Mouse (Mus musculus): Measurements from ENCODE around the gene Mier2. TPM values are rescaled to one million over a fixed set of nuclear protein-coding genes. Genes with fewer than 3 reads are reported as not detected.

Gene Mier2
- polyA plus RNA-seq, 1 experiment = 26.6 TPM

DNA sequence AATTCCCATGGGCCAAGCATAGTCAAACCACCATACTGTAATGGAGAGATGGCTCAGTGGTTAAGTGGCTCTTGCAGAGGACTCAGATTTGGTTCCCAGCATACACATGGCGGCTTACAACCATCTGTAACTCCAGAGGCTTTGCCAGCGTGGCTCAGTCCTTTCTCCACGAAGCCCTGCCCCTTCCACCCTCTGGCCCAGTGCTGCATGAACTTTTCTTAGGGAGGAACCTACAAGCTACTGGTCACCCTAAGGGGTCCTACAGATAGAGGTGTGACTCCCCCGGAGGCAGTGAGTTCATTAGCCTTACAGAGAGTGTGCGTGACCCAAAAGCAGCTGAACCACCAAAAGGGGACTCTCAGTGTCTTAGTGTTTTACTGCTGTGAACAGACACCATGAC is 2.0 kb upstream of the Mier2 start:
- Histone ChIP-seq H3ac (ENCODE audit: control insufficient read depth, insufficient read length) (no peak overlapping the region), H3K27me3 (ENCODE audit: control insufficient read depth, insufficient read depth, insufficient read length) (no peaks in the 10 kb centered on the region), H3K36me3 (ENCODE audit: control insufficient read depth, insufficient read depth) (no peaks in the 10 kb centered on the region), H3K79me2 (ENCODE audit: control insufficient read depth, insufficient read depth) (peaks cover 12% of the 10 kb centered on the region), H3K4me2 (ENCODE audit: low read depth) (no peak overlapping the region), H3K4me3 (no peak overlapping the region)
- TF ChIP-seq USF1 (IDR thresholded peaks at IDR 0.05; ENCODE audit: low read depth) (no peak), REST (IDR thresholded peaks at IDR 0.05; ENCODE audit: insufficient read depth, insufficient read length) (no peak), E2F4 (IDR thresholded peaks at IDR 0.05; ENCODE audit: insufficient read depth) (no peak), MYOG (IDR thresholded peaks at IDR 0.05; ENCODE audit: control insufficient read depth in 1 of 3, insufficient read depth in 1 of 3, insufficient read length in 2 of 3, low read depth in 2 of 3) (no peak), MAX (IDR thresholded peaks at IDR 0.05; ENCODE audit: low read depth) (no peak), TCF12 (IDR thresholded peaks at IDR 0.05; ENCODE audit: insufficient read depth, poor library complexity, severe bottlenecking) (no peak), CEBPB (IDR thresholded peaks at IDR 0.05; ENCODE audit: insufficient read depth, poor library complexity, severe bottlenecking) (no peak), SRF (IDR thresholded peaks at IDR 0.05; ENCODE audit: control insufficient read depth, insufficient read length, low read depth) (no peak), TCF3 (IDR thresholded peaks at IDR 0.05; ENCODE audit: insufficient read length, low read depth) (no peak), POLR2AphosphoS2 (IDR thresholded peaks at IDR 0.05; ENCODE audit: insufficient read length, low read depth) (no peak), POLR2A (IDR thresholded peaks at IDR 0.05; ENCODE audit: insufficient read length, low read depth) (no peak), MYOD1 (IDR thresholded peaks at IDR 0.05; ENCODE audit: control insufficient read depth in 1 of 3, insufficient read length in 2 of 3, low read depth in 2 of 3) (no peak)

DNA sequence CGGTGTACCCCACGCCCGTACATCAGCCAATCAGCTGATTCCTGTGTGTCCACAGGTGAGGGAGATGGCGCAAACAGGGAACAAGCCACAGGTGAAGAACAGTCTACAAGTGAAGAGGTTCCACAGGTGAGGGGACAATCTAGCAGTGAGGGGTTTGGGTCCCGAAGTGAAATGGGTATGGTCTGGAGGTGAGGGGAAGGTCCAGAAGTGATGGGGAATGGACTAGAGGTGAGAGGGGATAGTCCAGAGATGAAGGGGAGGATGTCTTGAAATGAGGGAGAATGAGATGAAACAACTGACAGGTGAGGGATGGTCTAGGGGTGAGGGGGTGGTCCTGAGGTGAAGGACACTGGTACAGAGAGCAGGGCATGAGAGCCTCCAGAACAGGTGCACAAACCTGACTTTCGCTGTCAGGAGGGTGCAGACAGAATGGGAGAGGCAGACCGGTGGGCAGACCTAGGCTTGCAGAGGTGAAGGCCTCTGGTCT is 282 bp upstream of the Mier2 start:
- Histone ChIP-seq H3K4me3 (peak overlapping the region; percentile 34), H3K27me3 (ENCODE audit: control insufficient read depth, insufficient read depth, insufficient read length) (no peaks in the 10 kb centered on the region), H3ac (ENCODE audit: control insufficient read depth, insufficient read length) (peak overlapping the region; percentile 53), H3K4me2 (ENCODE audit: low read depth) (peak overlapping the region; percentile 93), H3K79me2 (ENCODE audit: control insufficient read depth, insufficient read depth) (peaks cover 12% of the 10 kb centered on the region), H3K36me3 (ENCODE audit: control insufficient read depth, insufficient read depth) (no peaks in the 10 kb centered on the region)
- TF ChIP-seq POLR2AphosphoS2 (IDR thresholded peaks at IDR 0.05; ENCODE audit: insufficient read length, low read depth) (no peak), TCF3 (IDR thresholded peaks at IDR 0.05; ENCODE audit: insufficient read length, low read depth) (no peak), REST (IDR thresholded peaks at IDR 0.05; ENCODE audit: insufficient read depth, insufficient read length) (no peak), USF1 (IDR thresholded peaks at IDR 0.05; ENCODE audit: low read depth) (no peak), SRF (IDR thresholded peaks at IDR 0.05; ENCODE audit: control insufficient read depth, insufficient read length, low read depth) (no peak), E2F4 (IDR thresholded peaks at IDR 0.05; ENCODE audit: insufficient read depth) (no peak), POLR2A (IDR thresholded peaks at IDR 0.05; ENCODE audit: insufficient read length, low read depth) (no peak), MYOD1 (IDR thresholded peaks at IDR 0.05; ENCODE audit: control insufficient read depth in 1 of 3, insufficient read length in 2 of 3, low read depth in 2 of 3) (no peak)

DNA sequence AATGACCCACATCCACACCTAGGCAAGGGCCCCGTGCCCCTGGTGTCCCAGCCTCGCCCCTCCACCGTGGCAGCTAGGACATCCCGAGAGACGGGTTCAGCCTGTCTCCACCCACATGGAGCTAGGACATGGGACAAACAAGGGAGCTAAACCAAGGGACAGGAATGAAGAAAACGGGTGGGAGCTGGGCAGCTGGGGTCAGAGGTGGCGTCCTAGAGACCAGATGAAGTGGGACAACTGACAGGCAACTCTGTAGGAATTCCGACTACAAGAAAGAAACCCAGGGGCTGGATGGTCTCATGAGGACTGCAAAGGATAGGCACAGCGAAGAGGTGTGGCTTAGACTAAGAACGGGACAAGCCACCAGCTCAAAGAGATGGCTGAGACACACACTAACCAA is 1.3 kb downstream of the Mier2 start:
- no peaks in the 10 kb centered on the region for H3K27me3 ChIP-seq (ENCODE audit: control insufficient read depth, insufficient read depth, insufficient read length)
- H3K4me3 ChIP-seq = peak overlapping the region; percentile 34
- peak overlapping the region; percentile 53 for H3ac ChIP-seq (ENCODE audit: control insufficient read depth, insufficient read length)
- H3K36me3 ChIP-seq (ENCODE audit: control insufficient read depth, insufficient read depth) = no peaks in the 10 kb centered on the region
- peak overlapping the region; percentile 91 for H3K4me2 ChIP-seq (ENCODE audit: low read depth)
- H3K79me2 ChIP-seq (ENCODE audit: control insufficient read depth, insufficient read depth) = peaks cover 12% of the 10 kb centered on the region
- TF ChIP-seq POLR2A (IDR thresholded peaks at IDR 0.05; ENCODE audit: insufficient read length, low read depth) (no peak), MAX (IDR thresholded peaks at IDR 0.05; ENCODE audit: low read depth) (no peak), TCF12 (IDR thresholded peaks at IDR 0.05; ENCODE audit: insufficient read depth, poor library complexity, severe bottlenecking) (no peak), REST (IDR thresholded peaks at IDR 0.05; ENCODE audit: insufficient read depth, insufficient read length) (no peak), TCF3 (IDR thresholded peaks at IDR 0.05; ENCODE audit: insufficient read length, low read depth) (no peak), SRF (IDR thresholded peaks at IDR 0.05; ENCODE audit: control insufficient read depth, insufficient read length, low read depth) (no peak), USF1 (IDR thresholded peaks at IDR 0.05; ENCODE audit: low read depth) (no peak), MYOD1 (IDR thresholded peaks at IDR 0.05; ENCODE audit: control insufficient read depth in 1 of 3, insufficient read length in 2 of 3, low read depth in 2 of 3) (no peak), CEBPB (IDR thresholded peaks at IDR 0.05; ENCODE audit: insufficient read depth, poor library complexity, severe bottlenecking) (no peak), POLR2AphosphoS2 (IDR thresholded peaks at IDR 0.05; ENCODE audit: insufficient read length, low read depth) (no peak), E2F4 (IDR thresholded peaks at IDR 0.05; ENCODE audit: insufficient read depth) (no peak), MYOG (IDR thresholded peaks at IDR 0.05; ENCODE audit: control insufficient read depth in 1 of 3, insufficient read depth in 1 of 3, insufficient read length in 2 of 3, low read depth in 2 of 3) (no peak)

DNA sequence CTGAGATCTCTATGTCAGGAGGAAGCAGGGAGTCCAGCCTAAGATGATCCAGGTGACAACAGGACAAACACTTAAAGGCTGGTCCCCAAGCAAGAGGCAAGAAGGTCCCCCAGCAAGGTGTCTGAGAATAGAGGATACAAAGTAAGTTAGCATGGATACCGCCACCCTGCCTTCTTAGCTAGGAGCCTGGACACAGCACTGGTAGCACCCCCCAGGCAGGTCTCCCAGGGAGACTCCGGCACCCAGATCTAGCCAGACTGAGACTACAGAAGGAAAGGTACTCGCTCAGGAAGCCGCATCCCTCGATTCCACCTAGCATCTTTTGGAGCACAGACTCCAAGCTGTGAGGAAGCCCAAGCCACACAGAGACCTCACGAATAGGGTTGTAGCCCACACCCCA is 1.8 kb downstream of the Mier2 start:
- Histone ChIP-seq H3K79me2 (ENCODE audit: control insufficient read depth, insufficient read depth) (peaks cover 12% of the 10 kb centered on the region), H3K27me3 (ENCODE audit: control insufficient read depth, insufficient read depth, insufficient read length) (no peaks in the 10 kb centered on the region), H3K4me2 (ENCODE audit: low read depth) (peak overlapping the region; percentile 91), H3ac (ENCODE audit: control insufficient read depth, insufficient read length) (no peak overlapping the region), H3K4me3 (peak overlapping the region; percentile 34), H3K36me3 (ENCODE audit: control insufficient read depth, insufficient read depth) (peaks cover under 1% of the 10 kb centered on the region)
- TF ChIP-seq MYOD1 (IDR thresholded peaks at IDR 0.05; ENCODE audit: control insufficient read depth in 1 of 3, insufficient read length in 2 of 3, low read depth in 2 of 3) (no peak), USF1 (IDR thresholded peaks at IDR 0.05; ENCODE audit: low read depth) (no peak), MYOG (IDR thresholded peaks at IDR 0.05; ENCODE audit: control insufficient read depth in 1 of 3, insufficient read depth in 1 of 3, insufficient read length in 2 of 3, low read depth in 2 of 3) (no peak), TCF3 (IDR thresholded peaks at IDR 0.05; ENCODE audit: insufficient read length, low read depth) (no peak), TCF12 (IDR thresholded peaks at IDR 0.05; ENCODE audit: insufficient read depth, poor library complexity, severe bottlenecking) (no peak), E2F4 (IDR thresholded peaks at IDR 0.05; ENCODE audit: insufficient read depth) (no peak), MAX (IDR thresholded peaks at IDR 0.05; ENCODE audit: low read depth) (no peak), CEBPB (IDR thresholded peaks at IDR 0.05; ENCODE audit: insufficient read depth, poor library complexity, severe bottlenecking) (no peak), POLR2AphosphoS2 (IDR thresholded peaks at IDR 0.05; ENCODE audit: insufficient read length, low read depth) (no peak), POLR2A (IDR thresholded peaks at IDR 0.05; ENCODE audit: insufficient read length, low read depth) (no peak), SRF (IDR thresholded peaks at IDR 0.05; ENCODE audit: control insufficient read depth, insufficient read length, low read depth) (no peak), REST (IDR thresholded peaks at IDR 0.05; ENCODE audit: insufficient read depth, insufficient read length) (no peak)
